Mouse (Mus musculus) erythroblast, embryonic 14.5 days (primary cell): Measurements from ENCODE around the gene Krtap9-1.
"Not testable (repeated sequence)": the region's sequence is repeated elsewhere in the genome, so short reads cannot be mapped to it uniquely, and the experiment has no call there.

Experiments
- GATA1 ChIP-seq: IDR thresholded peaks from 2 replicates; pipeline ENCODE4 v1.6.1; 2012; ENCODE audit warnings: low read length, inconsistent platforms, mixed read lengths
- TAL1 ChIP-seq: IDR thresholded peaks from 3 replicates; pipeline ENCODE4 v1.6.1; 2012; ENCODE audit warnings: low read length, inconsistent platforms, mixed read lengths

- TF ChIP-seq GATA1, TAL1: not testable (repeated sequence)
Measured at GRCm38 (mm10) chr11:99864176-99864575, 9.0 kb upstream of the Krtap9-1 start, which contains the start of gene Gm11559.
